Mouse (Mus musculus) mature B cell (primary cell): ENCODE measurements around the gene Macrod2.

Experiments used
- in situ Hi-C: fragments of 300-500 bp; cut with MboI; formaldehyde crosslinking; loops from 2 replicates; pipeline ENCODE4 v1.14.3; 2019

Macrod2 gene

DNA sequence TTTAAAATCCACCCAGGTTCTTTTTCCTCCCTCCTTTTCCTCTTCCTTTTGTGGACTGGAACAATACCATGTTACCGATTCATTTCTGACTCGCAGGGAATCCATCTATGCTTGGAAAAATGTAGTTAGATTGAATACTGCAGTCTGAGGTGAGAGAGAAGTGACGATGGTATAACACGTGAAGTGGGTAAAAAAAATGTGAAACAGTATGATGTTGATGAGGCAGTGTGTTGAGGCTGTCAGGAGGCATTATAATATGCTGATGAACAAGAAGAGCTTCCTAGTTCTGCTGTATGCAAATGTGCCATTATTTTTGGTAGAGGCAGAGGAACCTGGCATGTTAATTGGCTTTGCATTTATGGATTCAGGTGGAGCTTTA is 662.3 kb downstream of the Macrod2 start:
- in situ Hi-C loops, result no loop called here

- in situ Hi-C loops, result no loop called here
These were observed 679.1 kb downstream of the Macrod2 start for GRCm38 (mm10) chr2:141073981-141074855.

- in situ Hi-C loops, result no loop called here
These were observed 683.1 kb downstream of the Macrod2 start for GRCm38 (mm10) chr2:141078221-141078620.

- in situ Hi-C loops, result no loop called here
These were observed 696.2 kb downstream of the Macrod2 start for GRCm38 (mm10) chr2:141091320-141091719.

DNA sequence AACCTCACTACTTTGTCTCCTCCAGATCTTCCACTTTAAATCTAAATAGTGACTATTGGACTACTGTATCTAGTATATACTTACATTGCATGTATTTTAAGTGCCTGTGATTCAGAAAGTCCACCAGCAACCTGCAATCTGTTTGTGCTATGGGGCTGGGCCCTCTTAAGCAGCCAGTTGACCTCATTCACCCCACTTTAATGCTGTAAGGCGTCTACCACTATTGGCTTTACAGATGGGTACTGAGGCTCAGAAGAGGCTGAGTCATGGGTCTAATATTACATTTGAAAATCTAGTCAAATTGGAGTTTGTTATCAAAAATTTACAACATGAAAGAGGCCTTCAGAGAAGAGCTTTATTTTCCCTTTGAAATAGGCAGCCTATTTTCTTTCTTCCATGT is 722.5 kb downstream of the Macrod2 start:
- in situ Hi-C loops, result no loop called here

GRCm38 (mm10) chr2:141123875-141124274 is 728.8 kb downstream of the Macrod2 start:
- in situ Hi-C loops, result no loop called here

DNA sequence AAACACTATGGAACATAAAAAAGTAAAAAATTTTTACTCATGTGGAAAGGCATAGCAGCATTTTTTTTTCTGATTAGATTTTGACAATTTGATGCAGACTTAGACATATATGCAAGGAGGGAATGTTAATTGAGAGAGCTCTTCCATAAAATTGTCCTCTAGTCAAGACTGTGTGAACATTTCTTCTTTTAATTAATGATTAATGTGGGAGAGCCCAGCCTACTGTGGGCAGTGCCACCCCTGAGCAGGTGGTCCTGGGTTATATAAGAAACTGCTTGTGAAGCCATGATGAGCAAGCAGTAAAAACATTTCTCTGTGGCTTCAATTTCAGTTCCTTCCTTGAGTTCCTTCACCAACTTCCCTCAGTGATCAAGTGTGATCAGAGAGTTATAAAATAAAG is 730.5 kb downstream of the Macrod2 start:
- in situ Hi-C loops, result no loop called here

DNA sequence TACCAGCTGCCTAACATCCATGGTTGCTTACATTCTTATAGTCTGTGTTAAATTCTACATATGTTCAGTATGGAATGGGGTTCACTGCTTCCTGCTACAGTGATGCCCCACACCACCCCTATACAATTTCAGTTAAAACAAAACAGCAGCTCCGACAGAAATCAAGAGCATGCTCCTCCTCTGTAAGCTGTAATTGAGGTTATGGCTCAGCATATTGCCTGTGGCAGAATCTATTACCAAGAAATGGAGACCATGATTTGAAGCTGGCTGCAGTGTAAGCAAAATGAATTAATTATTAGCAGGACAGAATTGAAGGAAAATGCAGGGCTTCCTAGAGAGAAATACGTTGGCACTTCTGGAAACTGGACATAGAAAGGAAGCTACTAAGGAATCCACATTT is 747.2 kb downstream of the Macrod2 start:
- in situ Hi-C loops, result no loop called here

DNA sequence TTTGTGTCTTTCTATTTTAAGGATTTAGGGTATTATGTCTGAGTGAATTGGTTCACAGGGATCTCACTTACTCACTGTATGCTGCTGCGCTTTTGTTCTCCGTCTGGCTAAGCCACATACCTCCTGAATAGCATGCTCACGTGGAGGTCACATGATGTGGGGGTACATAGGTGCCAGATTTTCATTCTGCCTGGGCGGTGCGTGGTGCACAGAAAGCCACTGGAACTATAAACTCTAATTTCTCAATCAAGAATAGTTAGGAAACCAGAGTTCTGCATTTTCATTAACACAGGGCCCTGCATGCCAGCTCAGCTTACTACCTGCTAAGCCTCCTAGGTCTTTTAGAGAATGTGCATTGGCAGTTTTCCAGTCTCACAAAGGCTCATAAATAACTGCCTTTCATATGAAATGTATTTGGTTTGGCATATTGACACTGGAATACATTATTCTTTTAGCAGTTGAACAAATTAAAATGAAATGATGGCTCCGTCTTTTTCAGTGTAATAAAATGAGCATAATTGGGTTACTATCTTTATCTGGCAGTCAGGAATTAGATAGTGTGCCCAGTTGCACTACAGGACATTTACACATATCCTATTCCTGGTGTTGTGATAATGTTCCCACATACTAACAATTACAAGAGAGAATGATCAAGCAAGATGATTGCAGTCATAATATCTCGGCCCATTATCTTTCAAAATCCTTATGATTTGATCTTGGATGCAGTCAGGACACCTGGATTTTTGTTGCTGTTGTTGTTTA is 757.1 kb downstream of the Macrod2 start:
- in situ Hi-C loops, result no loop called here

DNA sequence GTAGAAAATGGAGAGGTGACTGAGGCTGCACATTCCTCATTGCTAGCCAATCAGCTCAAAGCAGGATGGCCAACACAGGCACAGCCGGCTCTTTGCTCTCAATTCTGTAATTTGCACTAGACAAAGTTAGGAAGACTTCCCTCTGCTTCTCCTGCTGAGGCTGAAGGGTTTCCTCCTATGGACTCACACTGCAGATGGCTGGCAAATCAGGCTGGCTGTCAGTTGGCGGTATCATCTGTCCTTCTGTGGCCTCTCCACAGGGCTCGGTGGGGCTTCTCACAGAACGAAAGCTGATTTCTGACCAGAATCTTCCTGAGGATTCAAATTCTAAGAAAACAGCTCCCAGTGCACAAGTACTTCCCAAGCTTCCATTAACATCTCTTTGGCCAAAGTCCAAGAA is 760.9 kb downstream of the Macrod2 start:
- in situ Hi-C loops, result no loop called here

DNA sequence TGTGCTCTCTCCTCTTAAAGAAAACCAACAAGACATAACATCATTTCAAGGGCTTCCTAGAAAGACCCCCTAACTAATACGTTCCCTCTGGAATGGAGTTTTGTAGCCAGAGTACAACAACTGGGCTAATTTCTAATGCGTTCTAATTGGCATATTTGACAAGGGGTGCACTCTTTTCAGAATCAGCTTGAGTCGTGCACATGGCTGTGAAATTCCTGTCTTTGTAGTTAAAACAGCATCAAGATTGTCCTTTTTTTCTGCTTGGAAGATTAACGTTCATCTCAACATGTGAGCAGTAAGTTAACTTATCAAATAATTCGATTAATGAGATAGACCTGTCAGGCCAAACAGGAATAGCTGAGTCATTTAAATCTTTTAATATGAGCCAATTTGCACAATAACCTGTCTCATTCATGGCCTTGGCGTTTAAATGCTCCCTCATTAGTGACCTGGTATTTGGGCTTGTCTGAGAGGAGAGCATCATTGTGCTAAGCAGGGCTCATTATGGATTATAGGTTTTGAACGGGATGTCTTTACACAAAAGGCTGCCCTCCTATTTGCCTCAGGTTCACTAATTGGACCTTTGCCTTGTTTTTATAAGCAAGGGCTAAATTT is 762.0 kb downstream of the Macrod2 start:
- in situ Hi-C loops, result no loop called here

DNA sequence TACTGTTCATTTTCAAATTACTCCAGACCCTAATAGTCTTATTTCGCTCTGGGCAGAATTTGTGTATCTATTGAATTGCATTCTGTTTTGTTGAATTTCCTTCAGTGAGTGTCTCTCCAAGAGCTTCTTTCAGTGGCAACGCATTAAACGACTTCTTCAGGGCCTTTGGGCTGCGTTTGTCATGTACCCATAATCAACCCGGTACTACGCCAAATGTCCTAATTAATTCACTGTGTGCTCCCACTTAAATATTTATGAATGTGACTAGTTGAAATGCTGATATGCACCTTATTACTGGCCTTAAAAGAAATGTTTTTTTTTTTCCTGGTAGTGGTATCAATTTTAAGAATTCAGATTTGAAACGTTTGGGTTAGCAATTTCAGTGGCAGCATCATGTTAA is 763.1 kb downstream of the Macrod2 start:
- in situ Hi-C loops, result no loop called here

GRCm38 (mm10) chr2:141163918-141164317 is 768.8 kb downstream of the Macrod2 start:
- in situ Hi-C loops, result no loop called here

- in situ Hi-C loops, result no loop called here
These were observed 774.5 kb downstream of the Macrod2 start for GRCm38 (mm10) chr2:141169586-141169985.

DNA sequence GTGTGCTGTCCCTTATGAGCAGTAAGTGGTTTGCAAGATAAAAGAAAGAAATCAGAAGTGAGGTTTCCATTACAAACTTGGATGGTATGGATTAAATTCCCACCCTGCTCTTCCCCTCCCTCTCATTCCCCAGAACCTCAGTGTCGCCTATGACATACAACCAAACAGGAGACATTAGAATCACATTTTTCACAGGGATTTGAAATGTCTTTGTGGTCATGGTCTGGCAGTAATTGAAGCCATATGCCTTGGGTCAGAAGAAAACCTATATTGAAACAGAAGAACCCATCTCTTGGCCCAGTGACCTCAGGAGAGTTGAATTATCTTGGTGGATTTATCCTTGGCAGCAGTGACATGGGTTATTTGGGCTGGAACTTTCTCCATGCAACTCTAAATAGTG is 778.1 kb downstream of the Macrod2 start:
- in situ Hi-C loops, result no loop called here

- in situ Hi-C loops, result no loop called here
These were observed 778.5 kb downstream of the Macrod2 start for GRCm38 (mm10) chr2:141173607-141174006.

GRCm38 (mm10) chr2:141180656-141181055 is 785.5 kb downstream of the Macrod2 start:
- in situ Hi-C loops, result no loop called here

- in situ Hi-C loops, result no loop called here
These were observed 787.1 kb downstream of the Macrod2 start for GRCm38 (mm10) chr2:141182034-141182759.

GRCm38 (mm10) chr2:141194476-141194875 is 799.4 kb downstream of the Macrod2 start:
- in situ Hi-C loops, result no loop called here

DNA sequence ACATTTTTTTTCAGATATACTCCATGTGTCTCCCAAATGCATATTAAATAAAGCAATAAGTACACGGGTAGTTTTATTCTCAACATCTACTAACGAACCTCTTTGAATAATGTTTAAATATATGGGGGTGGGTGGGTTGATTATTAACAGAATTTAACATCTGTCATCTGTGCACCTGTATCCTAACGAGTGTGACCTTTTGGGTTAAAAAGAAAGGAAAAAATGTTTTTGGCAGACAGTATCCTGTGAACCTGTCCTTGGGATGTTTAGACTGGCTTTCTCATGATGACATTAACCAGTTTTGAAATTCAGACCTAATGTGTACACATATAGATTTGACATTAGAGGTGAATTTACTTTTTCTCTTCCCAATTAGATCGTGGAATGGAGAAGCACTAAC is 805.4 kb downstream of the Macrod2 start:
- in situ Hi-C loops, result no loop called here

DNA sequence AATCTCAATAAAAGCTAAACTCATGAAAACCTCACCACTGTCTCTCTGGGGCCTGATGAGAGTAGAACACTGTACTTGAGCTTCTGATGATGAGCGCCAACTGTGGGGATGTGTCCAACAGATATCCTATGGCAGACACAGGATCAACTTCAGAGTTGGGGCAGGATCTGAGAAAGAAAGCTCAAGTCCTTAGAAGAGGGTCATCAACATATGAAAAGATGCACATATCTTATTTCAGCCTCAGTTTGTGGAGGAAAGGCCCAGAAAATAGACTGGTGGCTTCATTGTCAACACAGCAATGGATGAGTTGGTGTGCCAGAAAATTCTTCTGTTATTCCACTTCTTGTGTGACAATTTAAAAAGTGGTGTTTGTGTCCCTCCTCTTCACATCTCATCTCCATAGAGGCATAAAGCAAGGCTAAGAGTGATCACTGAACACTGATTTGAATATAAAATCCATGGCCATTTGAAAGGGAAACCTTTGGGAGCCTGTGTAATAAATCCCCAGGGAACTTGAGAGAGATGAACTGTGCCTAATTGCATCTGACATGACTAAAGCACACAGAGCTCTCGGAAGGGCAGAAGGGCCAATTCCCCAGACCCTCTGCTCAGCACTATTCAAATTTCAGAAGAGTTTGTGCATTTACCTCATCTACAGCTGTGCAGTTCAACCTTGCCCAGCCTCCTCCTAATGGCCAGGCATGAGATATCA is 806.4 kb downstream of the Macrod2 start:
- in situ Hi-C loops, result no loop called here

DNA sequence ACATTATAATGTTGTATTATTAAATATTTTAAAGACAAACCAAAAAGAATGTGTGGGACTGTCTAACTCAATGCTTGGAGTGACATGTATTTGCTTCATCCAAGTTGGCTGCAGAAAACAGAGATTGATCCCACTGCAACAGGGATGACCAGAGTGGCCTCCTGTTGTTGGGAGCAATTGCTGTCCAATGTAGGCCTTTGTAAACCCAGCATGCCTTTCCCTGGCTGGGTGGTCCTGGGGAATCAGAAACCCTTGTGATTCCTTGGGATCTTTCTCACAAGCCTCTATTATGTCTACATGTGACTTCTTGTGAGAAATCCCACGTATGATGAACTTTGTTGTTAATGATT is 806.9 kb downstream of the Macrod2 start:
- in situ Hi-C loops, result no loop called here
